ENCODE assay signal across 8 mouse cellular contexts in the genomic region with DNA sequence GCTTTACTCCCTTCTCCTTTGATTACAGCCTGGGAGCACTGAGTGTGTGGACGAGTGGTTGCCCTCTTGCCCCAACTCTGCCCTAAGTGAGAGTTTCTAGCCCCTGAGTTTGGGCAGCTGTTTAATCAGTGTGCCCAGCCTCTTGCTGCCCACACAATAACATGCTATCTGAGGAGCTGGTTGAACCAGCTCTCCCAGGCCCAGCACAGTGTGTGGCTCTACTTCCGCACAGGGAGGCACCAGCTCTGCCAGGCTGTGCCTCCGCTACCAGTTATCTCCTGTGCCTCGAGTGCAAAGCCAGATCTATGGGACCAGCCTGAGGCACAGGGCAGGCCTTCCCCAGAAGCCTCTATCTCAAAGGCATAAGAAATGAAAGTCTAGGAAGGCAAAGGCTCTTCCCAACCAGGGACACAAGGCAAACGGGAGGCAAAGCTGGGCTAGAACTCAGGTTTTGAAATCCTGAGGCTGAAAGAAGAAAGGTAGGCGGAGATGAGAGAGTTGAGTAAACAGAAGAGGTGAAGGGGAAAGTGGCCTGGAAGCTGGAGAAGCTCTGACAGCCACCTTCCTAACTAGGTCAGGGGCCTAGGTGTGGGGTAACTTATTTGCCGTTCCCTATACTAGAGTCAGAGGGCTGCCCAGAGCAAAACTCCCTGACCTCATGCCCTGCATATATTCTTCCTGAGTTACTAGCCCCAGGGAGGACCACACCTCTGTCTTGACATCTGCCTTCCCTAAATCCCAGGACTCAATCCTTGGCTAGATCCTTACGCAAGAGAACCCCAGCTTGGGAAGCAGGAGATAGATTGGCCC. TPM values are rescaled to one million over a fixed set of nuclear protein-coding genes. Genes with fewer than 3 reads are reported as not detected.
DNase-seq lines count a peak whose midpoint lies in the region; ATAC-seq and TF ChIP-seq lines count a peak whose summit lies in the region.

No protein-coding gene starts in this region.

- peak overlapping the region; percentile 93 for H3K4me2 ChIP-seq in kidney, embryonic 15.5 days
- H3K4me2 ChIP-seq in embryonic facial prominence, embryonic 14.5 days (ENCODE audit: low read depth, low read length): peak overlapping the region; percentile 93
- H3K4me2 ChIP-seq in hindbrain, postnatal 0 days (ENCODE audit: low read depth, low read length): peak overlapping the region; percentile 85
- peak overlapping the region; percentile 36 for H3K4me2 ChIP-seq in midbrain, embryonic 14.5 days (ENCODE audit: low read length)

- H3K9me3 ChIP-seq in kidney, embryonic 15.5 days (replicated peaks): no peaks in the 10 kb centered on the region
- 0 out of 2 replicates have a peak, but pooled peaks cover 8% of the 10 kb centered on the region for H3K9me3 ChIP-seq in embryonic facial prominence, embryonic 14.5 days (ENCODE audit: control insufficient read depth, low read length)
- no peaks in the 10 kb centered on the region for H3K9me3 ChIP-seq in hindbrain, postnatal 0 days (ENCODE audit: low read length)
- no peaks in the 10 kb centered on the region for H3K9me3 ChIP-seq in midbrain, embryonic 14.5 days (ENCODE audit: control insufficient read depth, low read length)

- H3K4me1 ChIP-seq in kidney, embryonic 15.5 days: peaks cover 52% of the 10 kb centered on the region
- H3K4me1 ChIP-seq in embryonic facial prominence, embryonic 14.5 days (ENCODE audit: control insufficient read depth, insufficient read depth, low read length): peaks cover 45% of the 10 kb centered on the region
- H3K4me1 ChIP-seq in hindbrain, postnatal 0 days (ENCODE audit: insufficient read depth, low read length): no peaks in the 10 kb centered on the region; the same call in none of the 2 replicates
- peaks cover 27% of the 10 kb centered on the region for H3K4me1 ChIP-seq in midbrain, embryonic 14.5 days (ENCODE audit: control insufficient read depth, insufficient read depth, low read length)

- H3K4me3 ChIP-seq in kidney, embryonic 15.5 days (replicated peaks): peak overlapping the region; percentile 40
- H3K4me3 ChIP-seq in embryonic facial prominence, embryonic 14.5 days (ENCODE audit: low read depth, low read length): peak overlapping the region; percentile 39
- H3K4me3 ChIP-seq in hindbrain, postnatal 0 days (ENCODE audit: low read length): peak overlapping the region; percentile 11; the same call in 1 of the 2 replicates
- H3K4me3 ChIP-seq in midbrain, embryonic 14.5 days (replicated peaks; ENCODE audit: low read depth, low read length): no peak overlapping the region

- peak overlapping the region; percentile 42; the same call in 1 of the 2 replicates for H3K27ac ChIP-seq in kidney, embryonic 15.5 days
- H3K27ac ChIP-seq in embryonic facial prominence, embryonic 14.5 days (replicated peaks; ENCODE audit: low read depth, low read length): peak overlapping the region; percentile 2
- H3K27ac ChIP-seq in hindbrain, postnatal 0 days: peak overlapping the region; percentile 15; the same call in 1 of the 2 replicates
- H3K27ac ChIP-seq in midbrain, embryonic 14.5 days (replicated peaks; ENCODE audit: low read depth, low read length): no peak overlapping the region

- intact Hi-C loops in left cerebral cortex, postnatal 10 days (cut with DNase I): loop anchor here (10.0 kb wide), 1 partner anchor 301 kb away; no protein-coding TSS in a partner anchor

- H3K27me3 ChIP-seq in kidney, embryonic 15.5 days: no peaks in the 10 kb centered on the region
- no peaks in the 10 kb centered on the region for H3K27me3 ChIP-seq in embryonic facial prominence, embryonic 14.5 days (replicated peaks; ENCODE audit: control insufficient read depth, insufficient read depth, low read length)
- H3K27me3 ChIP-seq in hindbrain, postnatal 0 days (ENCODE audit: insufficient read depth, low read length): no peaks in the 10 kb centered on the region
- no peaks in the 10 kb centered on the region for H3K27me3 ChIP-seq in midbrain, embryonic 14.5 days (ENCODE audit: control insufficient read depth, insufficient read depth, low read length)

- no peak for DNase-seq in kidney, adult 11 months
- DNase-seq in embryonic facial prominence, embryonic 14.5 days (ENCODE audit: low spot score): peak; percentile 35
- DNase-seq in hindbrain, postnatal 0 days (ENCODE audit: low spot score): no peak
- DNase-seq in midbrain, embryonic 14.5 days: no peak
- no peak for DNase-seq in left cerebral cortex, postnatal 10 days (ENCODE audit: extremely low spot score in 1 of 2, low spot score in 2 of 2)
- DNase-seq in cerebellum, postnatal 4 days (ENCODE audit: low spot score in 2 of 2): no peak

- WGBS in kidney, embryonic 15.5 days: 45% methylated on average over 8 of the region's 8 CpGs
- WGBS in embryonic facial prominence, embryonic 14.5 days: 43% methylated on average over 8 of the region's 8 CpGs
- WGBS in hindbrain, postnatal 0 days: 61% methylated on average over 8 of the region's 8 CpGs
- WGBS in midbrain, embryonic 14.5 days: 70% methylated on average over 8 of the region's 8 CpGs

- peak overlapping the region; percentile 33 for H3K9ac ChIP-seq in kidney, embryonic 15.5 days
- peak overlapping the region; percentile 58 for H3K9ac ChIP-seq in embryonic facial prominence, embryonic 14.5 days (ENCODE audit: low read depth, low read length)
- peak overlapping the region; percentile 24; the same call in 1 of the 2 replicates for H3K9ac ChIP-seq in hindbrain, postnatal 0 days (replicated peaks; ENCODE audit: low read length)
- no peak overlapping the region for H3K9ac ChIP-seq in midbrain, embryonic 14.5 days (replicated peaks; ENCODE audit: low read length)

- no peak for TF ChIP-seq CTCF in hindbrain, postnatal 0 days (IDR thresholded peaks at IDR 0.05; ENCODE audit: low read depth)

- peaks cover 46% of the 10 kb centered on the region for H3K36me3 ChIP-seq in kidney, embryonic 15.5 days
- peaks cover 37% of the 10 kb centered on the region for H3K36me3 ChIP-seq in embryonic facial prominence, embryonic 14.5 days (ENCODE audit: control insufficient read depth, insufficient read depth, low read length)
- no peaks in the 10 kb centered on the region for H3K36me3 ChIP-seq in hindbrain, postnatal 0 days (ENCODE audit: insufficient read depth, low read length)
- H3K36me3 ChIP-seq in midbrain, embryonic 14.5 days (ENCODE audit: control insufficient read depth, insufficient read depth, low read length): no peaks in the 10 kb centered on the region

- ATAC-seq in kidney, embryonic 15.5 days (replicated peaks; ENCODE audit: low FRiP score): no peak
- no peak for ATAC-seq in embryonic facial prominence, embryonic 14.5 days (ENCODE audit: low read depth)
- no peak for ATAC-seq in hindbrain, postnatal 0 days
- no peak for ATAC-seq in midbrain, embryonic 14.5 days (ENCODE audit: low FRiP score, low TSS enrichment)
- ATAC-seq in erythroid progenitor cell, adult 5-6 weeks (replicated peaks; ENCODE audit: low FRiP score, poor library complexity, severe bottlenecking): no peak

RNA-seq across cellular contexts. Expression of a gene that starts 4.1 kb away (rescaled TPM):
- polyA plus RNA-seq in kidney, embryonic 15.5 days (2015; fragmentation: Nextera tagmentation; extraction: Ambion mirVana): 9.2 and 10.5 TPM in 2 replicates
- polyA plus RNA-seq in embryonic facial prominence, embryonic 14.5 days (2014; fragmentation: Nextera tagmentation; extraction: Ambion mirVana): 7.8 and 8.2 TPM in 2 replicates
- total RNA-seq in hindbrain, postnatal 0 days (2014; rRNA removed): 6.7 and 9.7 TPM in 2 replicates
- polyA plus RNA-seq in hindbrain, postnatal 0 days (2015; fragmentation: Nextera tagmentation; extraction: Ambion mirVana): 2.3 and 2.4 TPM in 2 replicates
- 1.6 and 2.5 TPM in 2 replicates for polyA plus RNA-seq in midbrain, embryonic 14.5 days (2014; fragmentation: Nextera tagmentation; extraction: Ambion mirVana)
- total RNA-seq in left cerebral cortex, postnatal 10 days (2021): 1 to 10 TPM; 3.4 to 4.1 TPM
- 0.36 and 2.9 TPM in 2 replicates for total RNA-seq in erythroid progenitor cell, adult 5-6 weeks (2015; ENCODE audit: low replicate concordance)
- total RNA-seq in erythroid progenitor cell, adult 5-6 weeks (2017; ENCODE audit: low replicate concordance): 0.61 and 0.90 TPM in 2 replicates

RNA-seq across cellular contexts. Expression of a gene that starts 13.2 kb away (rescaled TPM):
- polyA plus RNA-seq in kidney, embryonic 15.5 days (2015; fragmentation: Nextera tagmentation; extraction: Ambion mirVana): 90.8 and 93.7 TPM in 2 replicates
- 78.0 and 81.0 TPM in 2 replicates for polyA plus RNA-seq in embryonic facial prominence, embryonic 14.5 days (2014; fragmentation: Nextera tagmentation; extraction: Ambion mirVana)
- 142 and 178 TPM in 2 replicates for total RNA-seq in hindbrain, postnatal 0 days (2014; rRNA removed)
- 77.2 and 80.5 TPM in 2 replicates for polyA plus RNA-seq in hindbrain, postnatal 0 days (2015; fragmentation: Nextera tagmentation; extraction: Ambion mirVana)
- polyA plus RNA-seq in midbrain, embryonic 14.5 days (2014; fragmentation: Nextera tagmentation; extraction: Ambion mirVana): 69.6 and 84.5 TPM in 2 replicates
- 10 to 100 TPM; 49.0 to 55.8 TPM for total RNA-seq in left cerebral cortex, postnatal 10 days (2021)
- total RNA-seq in erythroid progenitor cell, adult 5-6 weeks (2015; ENCODE audit: low replicate concordance): 38.2 and 46.5 TPM in 2 replicates
- 22.8 and 23.5 TPM in 2 replicates for total RNA-seq in erythroid progenitor cell, adult 5-6 weeks (2017; ENCODE audit: low replicate concordance)

RNA-seq across cellular contexts. Expression of a gene that starts 26.6 kb away (rescaled TPM):
- 24.1 and 28.3 TPM in 2 replicates for polyA plus RNA-seq in kidney, embryonic 15.5 days (2015; fragmentation: Nextera tagmentation; extraction: Ambion mirVana)
- 22.2 and 23.6 TPM in 2 replicates for polyA plus RNA-seq in embryonic facial prominence, embryonic 14.5 days (2014; fragmentation: Nextera tagmentation; extraction: Ambion mirVana)
- total RNA-seq in hindbrain, postnatal 0 days (2014; rRNA removed): 11.3 and 17.6 TPM in 2 replicates
- 22.4 and 22.6 TPM in 2 replicates for polyA plus RNA-seq in hindbrain, postnatal 0 days (2015; fragmentation: Nextera tagmentation; extraction: Ambion mirVana)
- polyA plus RNA-seq in midbrain, embryonic 14.5 days (2014; fragmentation: Nextera tagmentation; extraction: Ambion mirVana): 22.8 and 24.1 TPM in 2 replicates
- total RNA-seq in left cerebral cortex, postnatal 10 days (2021): 10 to 100 TPM; 16.3 to 17.3 TPM
- total RNA-seq in erythroid progenitor cell, adult 5-6 weeks (2015; ENCODE audit: low replicate concordance): 1.8 and 8.8 TPM in 2 replicates
- total RNA-seq in erythroid progenitor cell, adult 5-6 weeks (2017; ENCODE audit: low replicate concordance): 2.8 TPM in 1 of 2 replicates, not detected in the other

RNA-seq across cellular contexts. Expression of a gene that starts 59.2 kb away (rescaled TPM):
- polyA plus RNA-seq in kidney, embryonic 15.5 days (2015; fragmentation: Nextera tagmentation; extraction: Ambion mirVana): 25.0 and 26.5 TPM in 2 replicates
- polyA plus RNA-seq in embryonic facial prominence, embryonic 14.5 days (2014; fragmentation: Nextera tagmentation; extraction: Ambion mirVana): 34.8 and 35.1 TPM in 2 replicates
- 42.1 and 46.6 TPM in 2 replicates for total RNA-seq in hindbrain, postnatal 0 days (2014; rRNA removed)
- 7.3 and 7.6 TPM in 2 replicates for polyA plus RNA-seq in hindbrain, postnatal 0 days (2015; fragmentation: Nextera tagmentation; extraction: Ambion mirVana)
- 4.1 TPM in 2 replicates for polyA plus RNA-seq in midbrain, embryonic 14.5 days (2014; fragmentation: Nextera tagmentation; extraction: Ambion mirVana)
- total RNA-seq in left cerebral cortex, postnatal 10 days (2021): 10 to 100 TPM; 21.2 to 28.0 TPM
- total RNA-seq in erythroid progenitor cell, adult 5-6 weeks (2015; ENCODE audit: low replicate concordance): not detected in 2 replicates
- not detected in 2 replicates for total RNA-seq in erythroid progenitor cell, adult 5-6 weeks (2017; ENCODE audit: low replicate concordance)

RNA-seq across cellular contexts. Expression of a gene that starts 59.6 kb away (rescaled TPM):
- polyA plus RNA-seq in kidney, embryonic 15.5 days (2015; fragmentation: Nextera tagmentation; extraction: Ambion mirVana): 0.17 and 0.22 TPM in 2 replicates
- polyA plus RNA-seq in embryonic facial prominence, embryonic 14.5 days (2014; fragmentation: Nextera tagmentation; extraction: Ambion mirVana): 1.7 and 2.7 TPM in 2 replicates
- 0.42 TPM in 1 of 2 replicates, not detected in the other for total RNA-seq in hindbrain, postnatal 0 days (2014; rRNA removed)
- 0.14 and 0.16 TPM in 2 replicates for polyA plus RNA-seq in hindbrain, postnatal 0 days (2015; fragmentation: Nextera tagmentation; extraction: Ambion mirVana)
- polyA plus RNA-seq in midbrain, embryonic 14.5 days (2014; fragmentation: Nextera tagmentation; extraction: Ambion mirVana): not detected in 2 replicates
- not detected for total RNA-seq in left cerebral cortex, postnatal 10 days (2021)
- total RNA-seq in erythroid progenitor cell, adult 5-6 weeks (2015; ENCODE audit: low replicate concordance): not detected in 2 replicates
- total RNA-seq in erythroid progenitor cell, adult 5-6 weeks (2017; ENCODE audit: low replicate concordance): not detected in 2 replicates

Comparison
In these comparisons a context has a peak if more than half of its experiments do, and no peak if none do; other contexts are left out.
1. H3K4me2 ChIP-seq: peak in every context shown above with its lines; median percentile 93 in kidney, embryonic 15.5 days; 93 in embryonic facial prominence, embryonic 14.5 days; 85 in hindbrain, postnatal 0 days; 36 in midbrain, embryonic 14.5 days.